Mouse (Mus musculus) kidney, embryonic 14.5 days (tissue): Measurements from ENCODE around the gene Olfr960. TPM values are rescaled to one million over a fixed set of nuclear protein-coding genes. Genes with fewer than 3 reads are reported as not detected.

Experiments
- polyA plus RNA-seq: library from polyadenylated mRNA; unstranded; fragments of >200 nt; fragmentation: Nextera tagmentation; extraction: Ambion mirVana; gene quantifications from 2 replicates; pipeline ENCODE4 v1.2.1, GENCODE M21; 2014

Gene Olfr960
- polyA plus RNA-seq, 1 experiment from 2014 or later: 0.19 TPM

Other genes starting within 250 kb of the Olfr960 start
- gene Olfr951, start 234.0 kb upstream of the Olfr960 start, polyA plus RNA-seq: not detected in 2 replicates
- not detected in 2 replicates for gene Olfr952, start 194.2 kb upstream of the Olfr960 start, polyA plus RNA-seq
- not detected in 2 replicates for gene Olfr954, start 164.7 kb upstream of the Olfr960 start, polyA plus RNA-seq
- gene Olfr955, start 149.4 kb upstream of the Olfr960 start, polyA plus RNA-seq: not detected in 2 replicates
- not detected in 2 replicates for gene Olfr44, start 127.4 kb upstream of the Olfr960 start, polyA plus RNA-seq
- not detected in 2 replicates for gene Olfr957, start 105.6 kb upstream of the Olfr960 start, polyA plus RNA-seq
- gene Olfr958, start 67.3 kb upstream of the Olfr960 start, polyA plus RNA-seq: not detected in 2 replicates
- not detected in 2 replicates for gene Olfr959, start 45.8 kb upstream of the Olfr960 start, polyA plus RNA-seq
- gene AW551984, start 17.0 kb upstream of the Olfr960 start, polyA plus RNA-seq: 15.0 and 19.9 TPM in 2 replicates
- gene Olfr148, start 10.7 kb upstream of the Olfr960 start, polyA plus RNA-seq: not detected in 2 replicates
- not detected in 2 replicates for gene Olfr961, start 23.7 kb downstream of the Olfr960 start, polyA plus RNA-seq
- not detected in 2 replicates for gene Olfr963, start 45.8 kb downstream of the Olfr960 start, polyA plus RNA-seq
- not detected in 2 replicates for gene Olfr149, start 85.7 kb downstream of the Olfr960 start, polyA plus RNA-seq
- gene Olfr965, start 90.0 kb downstream of the Olfr960 start, polyA plus RNA-seq: not detected in 2 replicates
- not detected in 2 replicates for gene Olfr150, start 109.6 kb downstream of the Olfr960 start, polyA plus RNA-seq
- not detected in 2 replicates for gene Olfr967, start 124.9 kb downstream of the Olfr960 start, polyA plus RNA-seq
- gene Olfr968, start 161.9 kb downstream of the Olfr960 start, polyA plus RNA-seq: not detected in 2 replicates
- gene Olfr969, start 169.6 kb downstream of the Olfr960 start, polyA plus RNA-seq: not detected in 2 replicates
- gene Olfr970, start 187.5 kb downstream of the Olfr960 start, polyA plus RNA-seq: not detected in 2 replicates
- gene Olfr971, start 215.5 kb downstream of the Olfr960 start, polyA plus RNA-seq: not detected in 2 replicates
- not detected in 2 replicates for gene Olfr972, start 245.0 kb downstream of the Olfr960 start, polyA plus RNA-seq